Mouse (Mus musculus): ENCODE measurements around the gene Sdhc. TPM values are rescaled to one million over a fixed set of nuclear protein-coding genes. Genes with fewer than 3 reads are reported as not detected.
"Not testable (repeated sequence)": the region's sequence is repeated elsewhere in the genome, so short reads cannot be mapped to it uniquely, and the experiment has no call there.

Sdhc gene
- polyA plus RNA-seq, 1 experiment from 2014 or later: 642 TPM

DNA sequence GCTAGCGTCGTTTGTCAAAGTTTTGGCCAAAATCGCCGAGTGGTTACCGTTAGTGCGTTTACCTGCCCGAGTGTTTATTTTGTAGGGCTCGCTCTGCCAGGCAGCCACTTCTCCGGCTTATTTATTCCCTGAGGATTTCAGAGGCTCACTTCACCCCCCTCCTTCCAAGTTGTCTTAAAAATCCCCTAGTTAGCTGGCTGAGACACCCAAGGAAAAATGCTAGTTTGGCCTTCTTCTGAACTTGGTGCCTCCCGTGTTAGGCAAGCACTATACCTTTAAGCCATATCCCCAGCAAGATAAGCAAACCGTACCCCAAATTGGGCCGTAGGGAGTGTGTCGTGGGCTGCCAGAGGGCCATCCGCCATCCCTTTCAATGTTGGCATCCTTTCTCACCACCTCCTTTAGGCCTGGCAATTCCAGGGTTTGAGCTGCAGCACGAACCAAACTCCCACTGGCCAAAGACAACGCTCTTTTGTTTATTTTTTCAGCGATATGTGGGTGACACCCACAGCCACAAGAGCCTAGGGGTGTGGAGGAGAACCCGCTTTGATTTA lies 512 bp upstream of the Sdhc start:
- peak; percentile 5; the same call in 1 of the 2 replicates for ATAC-seq (ENCODE audit: insufficient number of reproducible peaks, insufficient read depth, low FRiP score, low read depth)
- 6% methylated on average over 18 of the region's 18 CpGs for WGBS
- H3K4me1 ChIP-seq (ENCODE audit: control insufficient read depth in 2 of 2, insufficient read depth in 2 of 2, low read length in 2 of 2): peaks cover 5 to 15% of the 10 kb centered on the region in 2 experiments
- peak overlapping the region; percentile 95 for H3K9ac ChIP-seq (ENCODE audit: low read length)
- H3K4me2 ChIP-seq (ENCODE audit: low read length): peak overlapping the region; percentile 87
- no peaks in the 10 kb centered on the region for H3K9me3 ChIP-seq (ENCODE audit: control insufficient read depth, low read length)
- H3K36me3 ChIP-seq (ENCODE audit: control insufficient read depth, insufficient read depth, low read length): peaks cover 2% of the 10 kb centered on the region
- H3K27me3 ChIP-seq (ENCODE audit: control insufficient read depth, insufficient read depth, low read length): peaks cover 2% of the 10 kb centered on the region; the same call in 1 of the 2 replicates
- peak overlapping the region; percentile 95 to 97 for H3K4me3 ChIP-seq (ENCODE audit: control insufficient read depth in 1 of 2, insufficient read depth in 1 of 2, low read depth in 1 of 2, low read length in 2 of 2)
- H3K27ac ChIP-seq (replicated peaks in 1 of 2; ENCODE audit: control insufficient read depth in 1 of 2, insufficient read depth in 1 of 2, low read depth in 2 of 2, low read length in 2 of 2): peak overlapping the region; percentile 42 to 87

DNA sequence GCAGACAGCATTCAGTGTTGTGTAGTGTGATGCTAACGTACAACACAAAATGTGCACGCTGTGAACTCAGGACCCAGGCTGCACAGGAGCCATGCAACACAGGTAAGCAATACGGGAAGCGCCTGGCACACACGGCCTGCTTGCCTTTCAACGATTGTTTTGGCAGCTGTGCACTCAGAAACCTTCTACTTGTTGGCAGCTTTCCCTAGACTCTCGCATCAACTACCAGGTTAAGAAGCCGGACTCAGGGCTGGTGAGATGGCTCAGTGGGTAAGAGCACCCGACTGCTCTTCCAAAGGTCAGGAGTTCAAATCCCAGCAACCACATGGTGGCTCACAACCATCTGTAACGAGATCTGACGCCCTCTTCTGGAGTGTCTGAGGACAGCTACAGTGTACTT lies 7.4 kb downstream of the Sdhc start:
- WGBS: 88% methylated on average over 9 of the region's 11 CpGs
- not testable (repeated sequence) for H3K4me1 ChIP-seq (ENCODE audit: control insufficient read depth in 2 of 2, insufficient read depth in 2 of 2, low read length in 2 of 2); H3K9ac ChIP-seq (ENCODE audit: low read length); H3K4me3 ChIP-seq (ENCODE audit: control insufficient read depth in 1 of 2, insufficient read depth in 1 of 2, low read depth in 1 of 2, low read length in 2 of 2); H3K9me3 ChIP-seq (ENCODE audit: control insufficient read depth, low read length); ATAC-seq (ENCODE audit: insufficient number of reproducible peaks, insufficient read depth, low FRiP score, low read depth); H3K27ac ChIP-seq (replicated peaks in 1 of 2; ENCODE audit: control insufficient read depth in 1 of 2, insufficient read depth in 1 of 2, low read depth in 2 of 2, low read length in 2 of 2); H3K27me3 ChIP-seq (ENCODE audit: control insufficient read depth, insufficient read depth, low read length); H3K4me2 ChIP-seq (ENCODE audit: low read length)
- H3K36me3 ChIP-seq (ENCODE audit: control insufficient read depth, insufficient read depth, low read length): peaks cover 79% of the 10 kb centered on the region

DNA sequence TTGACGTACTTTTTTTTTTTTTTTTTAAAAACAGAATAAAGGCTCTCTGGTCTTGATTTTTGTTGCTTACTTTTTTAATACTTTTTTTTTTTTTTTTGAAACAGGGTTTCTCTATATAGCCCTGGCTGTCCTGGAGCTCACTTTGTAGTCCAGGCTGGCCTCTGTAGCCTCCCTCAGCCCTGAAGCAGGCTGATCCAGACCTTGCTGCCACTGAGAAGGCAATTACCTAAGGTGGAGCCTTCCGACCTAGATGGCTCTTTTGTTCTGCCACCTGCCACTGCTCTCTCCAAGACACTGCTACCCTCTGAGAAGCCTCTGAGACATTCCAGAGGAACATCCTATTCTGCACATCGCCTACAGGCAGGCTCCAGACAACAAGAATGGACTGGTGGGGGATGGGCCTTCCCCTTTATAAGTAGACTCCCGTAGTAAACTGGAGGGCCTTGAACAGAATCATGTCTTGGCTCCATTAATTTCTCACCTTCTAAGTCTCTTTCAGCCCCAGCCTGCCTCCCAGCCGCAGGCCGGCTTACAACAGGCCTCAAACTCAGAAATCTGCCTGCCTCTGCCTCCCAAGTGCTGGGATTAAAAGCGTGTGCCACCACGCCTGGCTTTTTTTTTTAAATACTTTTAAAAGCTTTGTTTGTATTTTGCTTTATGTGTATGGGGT lies 12.8 kb downstream of the Sdhc start:
- H3K36me3 ChIP-seq (ENCODE audit: control insufficient read depth, insufficient read depth, low read length): peaks cover 98% of the 10 kb centered on the region
- not testable (repeated sequence) for H3K9ac ChIP-seq (ENCODE audit: low read length); H3K4me2 ChIP-seq (ENCODE audit: low read length); H3K9me3 ChIP-seq (ENCODE audit: control insufficient read depth, low read length); ATAC-seq (ENCODE audit: insufficient number of reproducible peaks, insufficient read depth, low FRiP score, low read depth); H3K4me3 ChIP-seq (ENCODE audit: control insufficient read depth in 1 of 2, insufficient read depth in 1 of 2, low read depth in 1 of 2, low read length in 2 of 2); H3K4me1 ChIP-seq (ENCODE audit: control insufficient read depth in 2 of 2, insufficient read depth in 2 of 2, low read length in 2 of 2); H3K27me3 ChIP-seq (ENCODE audit: control insufficient read depth, insufficient read depth, low read length); H3K27ac ChIP-seq (replicated peaks in 1 of 2; ENCODE audit: control insufficient read depth in 1 of 2, insufficient read depth in 1 of 2, low read depth in 2 of 2, low read length in 2 of 2)
- 92% methylated on average over 8 of the region's 8 CpGs for WGBS

DNA sequence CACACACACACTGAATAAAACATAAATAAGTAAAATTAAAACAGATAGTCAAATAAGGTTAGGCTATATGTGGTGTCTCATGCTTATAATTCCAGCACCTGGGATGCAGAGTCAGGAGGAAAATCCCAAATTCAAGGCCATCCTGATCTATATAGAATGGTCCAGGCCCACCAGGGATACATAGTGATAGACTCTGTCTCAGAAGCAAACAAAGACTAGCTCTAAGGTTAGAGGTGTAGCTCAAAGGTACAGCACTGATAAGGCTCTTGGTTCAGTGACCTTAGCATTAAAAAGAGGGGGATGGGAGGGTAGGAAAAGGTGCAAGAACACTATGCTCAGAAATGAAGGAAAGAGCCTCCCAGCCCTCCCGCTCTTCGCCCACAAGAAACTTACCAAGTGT lies 14.8 kb downstream of the Sdhc start:
- no peak overlapping the region for H3K4me2 ChIP-seq (ENCODE audit: low read length)
- H3K9me3 ChIP-seq (ENCODE audit: control insufficient read depth, low read length): no peaks in the 10 kb centered on the region
- no peaks in the 10 kb centered on the region for H3K4me1 ChIP-seq (ENCODE audit: control insufficient read depth in 2 of 2, insufficient read depth in 2 of 2, low read length in 2 of 2)
- H3K9ac ChIP-seq (ENCODE audit: low read length): no peak overlapping the region
- H3K27ac ChIP-seq (replicated peaks in 1 of 2; ENCODE audit: control insufficient read depth in 1 of 2, insufficient read depth in 1 of 2, low read depth in 2 of 2, low read length in 2 of 2): no peak overlapping the region
- ATAC-seq (ENCODE audit: insufficient number of reproducible peaks, insufficient read depth, low FRiP score, low read depth): no peak
- H3K4me3 ChIP-seq (ENCODE audit: control insufficient read depth in 1 of 2, insufficient read depth in 1 of 2, low read depth in 1 of 2, low read length in 2 of 2): no peak overlapping the region
- 98% methylated on average over 2 of the region's 2 CpGs for WGBS
- H3K36me3 ChIP-seq (ENCODE audit: control insufficient read depth, insufficient read depth, low read length): peaks cover 96% of the 10 kb centered on the region
- no peaks in the 10 kb centered on the region for H3K27me3 ChIP-seq (ENCODE audit: control insufficient read depth, insufficient read depth, low read length)

DNA sequence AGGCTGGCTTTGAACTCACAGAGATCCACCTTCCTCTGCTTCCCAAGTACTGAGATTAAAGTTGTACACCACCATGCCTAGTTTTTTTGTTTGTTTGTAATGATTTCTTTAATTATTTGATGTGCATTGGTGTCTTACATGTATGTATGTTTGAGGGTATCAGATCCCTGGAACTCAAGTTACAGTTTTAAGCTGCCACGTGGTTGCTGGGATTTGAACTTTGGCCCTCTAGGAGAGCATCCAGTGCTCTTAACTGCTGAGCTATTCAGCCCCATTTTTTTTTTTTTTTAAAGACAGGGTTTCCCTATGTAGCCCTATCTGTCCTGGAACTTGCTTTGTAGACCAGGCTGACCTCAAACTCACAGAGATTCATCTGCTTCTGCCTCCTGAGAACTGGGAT lies 19.4 kb downstream of the Sdhc start:
- Histone ChIP-seq H3K36me3 (ENCODE audit: control insufficient read depth, insufficient read depth, low read length) (peaks cover 90% of the 10 kb centered on the region), H3K9me3 (ENCODE audit: control insufficient read depth, low read length) (no peaks in the 10 kb centered on the region), H3K9ac (ENCODE audit: low read length) (no peak overlapping the region), H3K4me3 (ENCODE audit: control insufficient read depth in 1 of 2, insufficient read depth in 1 of 2, low read depth in 1 of 2, low read length in 2 of 2) (no peak overlapping the region), H3K4me2 (ENCODE audit: low read length) (no peak overlapping the region), H3K27ac (replicated peaks in 1 of 2; ENCODE audit: control insufficient read depth in 1 of 2, insufficient read depth in 1 of 2, low read depth in 2 of 2, low read length in 2 of 2) (no peak overlapping the region), H3K27me3 (ENCODE audit: control insufficient read depth, insufficient read depth, low read length) (no peaks in the 10 kb centered on the region), H3K4me1 (ENCODE audit: control insufficient read depth in 2 of 2, insufficient read depth in 2 of 2, low read length in 2 of 2) (no peaks in the 10 kb centered on the region)
- ATAC-seq (ENCODE audit: insufficient number of reproducible peaks, insufficient read depth, low FRiP score, low read depth): no peak
- 87% methylated on average over 1 of the region's 1 CpGs for WGBS

DNA sequence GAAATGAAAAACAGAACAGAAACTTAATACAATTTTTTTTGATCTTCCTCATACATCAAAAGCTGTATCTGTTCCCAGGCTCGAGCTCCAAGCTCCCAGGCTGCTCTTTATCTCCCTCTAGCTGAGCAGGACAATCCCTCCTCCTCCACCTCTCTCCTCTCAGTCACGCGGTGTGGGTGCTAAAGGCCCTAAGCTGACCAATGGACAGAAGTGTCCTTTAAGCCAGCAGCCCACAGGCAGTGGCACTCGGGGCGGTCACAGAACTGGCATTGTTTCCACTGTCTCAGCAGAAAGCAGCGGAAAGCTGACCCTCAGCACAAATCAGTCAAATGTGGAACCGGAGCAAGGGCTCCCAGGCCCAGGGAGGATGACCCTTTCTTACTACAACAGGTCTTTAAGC lies 21.2 kb downstream of the Sdhc start:
- H3K4me2 ChIP-seq (ENCODE audit: low read length): no peak overlapping the region
- H3K27ac ChIP-seq (replicated peaks in 1 of 2; ENCODE audit: control insufficient read depth in 1 of 2, insufficient read depth in 1 of 2, low read depth in 2 of 2, low read length in 2 of 2): no peak overlapping the region
- WGBS: 65% methylated on average over 7 of the region's 7 CpGs
- H3K9ac ChIP-seq (ENCODE audit: low read length): no peak overlapping the region
- ATAC-seq (ENCODE audit: insufficient number of reproducible peaks, insufficient read depth, low FRiP score, low read depth): no peak
- no peaks in the 10 kb centered on the region for H3K27me3 ChIP-seq (ENCODE audit: control insufficient read depth, insufficient read depth, low read length)
- H3K4me3 ChIP-seq (ENCODE audit: control insufficient read depth in 1 of 2, insufficient read depth in 1 of 2, low read depth in 1 of 2, low read length in 2 of 2): no peak overlapping the region
- H3K4me1 ChIP-seq (ENCODE audit: control insufficient read depth in 2 of 2, insufficient read depth in 2 of 2, low read length in 2 of 2): no peaks in the 10 kb centered on the region
- no peaks in the 10 kb centered on the region for H3K9me3 ChIP-seq (ENCODE audit: control insufficient read depth, low read length)
- peaks cover 72% of the 10 kb centered on the region for H3K36me3 ChIP-seq (ENCODE audit: control insufficient read depth, insufficient read depth, low read length)

DNA sequence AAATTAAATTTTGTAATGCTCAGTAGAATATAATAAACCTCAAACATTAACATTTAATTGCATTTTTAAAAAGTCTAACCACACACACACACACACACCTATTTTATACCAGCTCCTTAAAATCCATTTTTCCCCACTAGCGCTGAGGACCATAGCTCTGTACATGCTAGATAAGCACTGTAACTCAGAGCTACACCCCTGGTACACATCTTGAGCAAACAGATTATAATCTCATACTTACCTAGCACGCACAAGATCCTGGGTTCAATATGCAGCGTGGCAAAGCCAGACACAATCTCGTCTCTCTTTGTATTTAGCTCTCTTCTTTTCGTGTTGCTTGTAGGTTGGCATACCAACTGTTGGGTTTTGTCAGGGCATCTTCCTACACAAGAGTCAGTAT lies 26.0 kb downstream of the Sdhc start:
- Histone ChIP-seq H3K36me3 (ENCODE audit: control insufficient read depth, insufficient read depth, low read length) (peaks cover 26% of the 10 kb centered on the region), H3K9me3 (ENCODE audit: control insufficient read depth, low read length) (no peaks in the 10 kb centered on the region), H3K27ac (replicated peaks in 1 of 2; ENCODE audit: control insufficient read depth in 1 of 2, insufficient read depth in 1 of 2, low read depth in 2 of 2, low read length in 2 of 2) (no peak overlapping the region), H3K9ac (ENCODE audit: low read length) (no peak overlapping the region), H3K4me2 (ENCODE audit: low read length) (no peak overlapping the region), H3K27me3 (ENCODE audit: control insufficient read depth, insufficient read depth, low read length) (no peaks in the 10 kb centered on the region), H3K4me3 (ENCODE audit: control insufficient read depth in 1 of 2, insufficient read depth in 1 of 2, low read depth in 1 of 2, low read length in 2 of 2) (no peak overlapping the region), H3K4me1 (ENCODE audit: control insufficient read depth in 2 of 2, insufficient read depth in 2 of 2, low read length in 2 of 2) (peaks cover 5 to 19% of the 10 kb centered on the region in 2 experiments)
- no peak for ATAC-seq (ENCODE audit: insufficient number of reproducible peaks, insufficient read depth, low FRiP score, low read depth)
- 90% methylated on average over 5 of the region's 5 CpGs for WGBS

DNA sequence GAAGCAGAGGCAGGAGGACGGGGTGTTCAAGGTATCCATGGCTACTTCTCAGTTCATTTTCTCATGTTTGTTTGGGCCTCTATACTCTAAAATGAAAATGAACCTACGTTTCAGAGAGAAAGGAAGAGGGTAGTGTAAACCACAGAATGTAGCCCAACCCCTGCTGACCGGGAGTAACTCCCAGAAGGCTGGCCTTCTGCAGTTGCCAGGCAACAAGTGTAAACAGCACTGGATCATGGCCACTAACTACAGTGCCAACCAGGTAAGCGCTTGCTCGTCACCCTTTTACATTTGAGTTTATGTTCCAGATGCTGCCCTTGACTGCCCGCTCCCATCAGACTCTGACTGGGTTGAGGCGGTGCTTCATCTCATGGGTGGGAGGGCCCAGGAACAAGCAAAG lies 27.5 kb downstream of the Sdhc start:
- Histone ChIP-seq H3K4me2 (ENCODE audit: low read length) (no peak overlapping the region), H3K9me3 (ENCODE audit: control insufficient read depth, low read length) (no peaks in the 10 kb centered on the region), H3K4me3 (ENCODE audit: control insufficient read depth in 1 of 2, insufficient read depth in 1 of 2, low read depth in 1 of 2, low read length in 2 of 2) (no peak overlapping the region), H3K27ac (replicated peaks in 1 of 2; ENCODE audit: control insufficient read depth in 1 of 2, insufficient read depth in 1 of 2, low read depth in 2 of 2, low read length in 2 of 2) (no peak overlapping the region), H3K9ac (ENCODE audit: low read length) (no peak overlapping the region), H3K36me3 (ENCODE audit: control insufficient read depth, insufficient read depth, low read length) (peaks cover 11% of the 10 kb centered on the region), H3K4me1 (ENCODE audit: control insufficient read depth in 2 of 2, insufficient read depth in 2 of 2, low read length in 2 of 2) (peaks cover 5 to 19% of the 10 kb centered on the region in 2 experiments), H3K27me3 (ENCODE audit: control insufficient read depth, insufficient read depth, low read length) (no peaks in the 10 kb centered on the region)
- ATAC-seq (ENCODE audit: insufficient number of reproducible peaks, insufficient read depth, low FRiP score, low read depth): no peak
- 37% methylated on average over 7 of the region's 7 CpGs for WGBS
